Mouse (Mus musculus): ENCODE measurements around the gene Usp35.

Gene Usp35

GRCm38 (mm10) chr7:97331726-97332666 is at the start of gene Usp35, which contains the start of gene Kctd21:
Gene Usp35 (minus strand): TSS chr7:97332020.
Gene Kctd21 (plus strand): TSS chr7:97332327.
- peak; percentile 95 to 96 for DNase-seq (ENCODE audit: low spot score in 2 of 2)

- no peak for DNase-seq (ENCODE audit: low spot score in 2 of 2)
Measured at GRCm38 (mm10) chr7:97380500-97381123, 48.8 kb upstream of the Usp35 start.

- no peak for DNase-seq (ENCODE audit: low spot score in 2 of 2)
Measured at GRCm38 (mm10) chr7:97379304-97379703, 47.5 kb upstream of the Usp35 start.

- no peak for DNase-seq (ENCODE audit: low spot score in 2 of 2)
Measured at GRCm38 (mm10) chr7:97375906-97376305, 44.1 kb upstream of the Usp35 start.

GRCm38 (mm10) chr7:97375101-97375500 is 43.3 kb upstream of the Usp35 start:
- DNase-seq (ENCODE audit: low spot score in 2 of 2): no peak

GRCm38 (mm10) chr7:97365887-97366286 is 34.1 kb upstream of the Usp35 start:
- DNase-seq (ENCODE audit: low spot score in 2 of 2): no peak

- DNase-seq (ENCODE audit: low spot score in 2 of 2): peak; percentile 17 to 70
Measured at GRCm38 (mm10) chr7:97361467-97361866, 29.6 kb upstream of the Usp35 start.

GRCm38 (mm10) chr7:97360955-97361354 is 29.1 kb upstream of the Usp35 start:
- DNase-seq (ENCODE audit: low spot score in 2 of 2): no peak

GRCm38 (mm10) chr7:97360166-97360565 is 28.3 kb upstream of the Usp35 start:
- no peak for DNase-seq (ENCODE audit: low spot score in 2 of 2)

GRCm38 (mm10) chr7:97358347-97358746 is 26.5 kb upstream of the Usp35 start:
- DNase-seq (ENCODE audit: low spot score in 2 of 2): no peak

GRCm38 (mm10) chr7:97357840-97358239 is 26.0 kb upstream of the Usp35 start:
- DNase-seq (ENCODE audit: low spot score in 2 of 2): no peak

- DNase-seq (ENCODE audit: low spot score in 2 of 2): no peak
Measured at GRCm38 (mm10) chr7:97356875-97357276, 25.1 kb upstream of the Usp35 start.

- no peak for DNase-seq (ENCODE audit: low spot score in 2 of 2)
Measured at GRCm38 (mm10) chr7:97356253-97356652, 24.4 kb upstream of the Usp35 start.

GRCm38 (mm10) chr7:97355068-97355841 is 23.4 kb upstream of the Usp35 start:
- DNase-seq (ENCODE audit: low spot score in 2 of 2): no peak

- DNase-seq (ENCODE audit: low spot score in 2 of 2): no peak
Measured at GRCm38 (mm10) chr7:97353356-97353755, 21.5 kb upstream of the Usp35 start.

GRCm38 (mm10) chr7:97351792-97352513 is 20.1 kb upstream of the Usp35 start:
- no peak for DNase-seq (ENCODE audit: low spot score in 2 of 2)

- no peak for DNase-seq (ENCODE audit: low spot score in 2 of 2)
Measured at GRCm38 (mm10) chr7:97350891-97351290, 19.1 kb upstream of the Usp35 start.

- DNase-seq (ENCODE audit: low spot score in 2 of 2): no peak
Measured at GRCm38 (mm10) chr7:97349438-97349837, 17.6 kb upstream of the Usp35 start.

GRCm38 (mm10) chr7:97348836-97349235 is 17.0 kb upstream of the Usp35 start:
- DNase-seq (ENCODE audit: low spot score in 2 of 2): no peak

GRCm38 (mm10) chr7:97348318-97348717 is 16.5 kb upstream of the Usp35 start:
- no peak for DNase-seq (ENCODE audit: low spot score in 2 of 2)

GRCm38 (mm10) chr7:97347464-97347863 is 15.6 kb upstream of the Usp35 start:
- DNase-seq (ENCODE audit: low spot score in 2 of 2): no peak

- DNase-seq (ENCODE audit: low spot score in 2 of 2): no peak
Measured at GRCm38 (mm10) chr7:97346822-97347166, 15.0 kb upstream of the Usp35 start.

Data from thymus, postnatal 10 days (tissue).